Mouse (Mus musculus): ENCODE results near the gene Fmo2.

DNA sequence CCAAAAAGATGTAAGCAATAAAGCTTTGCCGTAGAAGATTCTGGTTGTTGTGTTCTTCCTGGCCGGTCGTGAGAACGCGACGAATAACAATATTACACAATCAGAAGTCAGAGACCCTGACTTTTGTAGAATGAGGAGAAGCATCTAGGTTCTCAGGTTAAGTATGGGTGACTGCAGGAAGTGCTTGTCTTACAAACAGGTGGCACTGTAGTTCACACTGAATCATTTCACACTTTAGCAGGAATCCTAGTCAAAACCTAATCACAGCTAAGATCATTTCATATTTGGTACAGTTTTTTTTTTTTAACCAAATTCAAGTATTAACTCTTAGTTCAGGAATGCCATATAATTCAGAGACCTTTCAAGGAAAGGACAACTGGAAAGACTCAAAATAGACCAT is 51.0 kb downstream of the Fmo2 start:
- TF ChIP-seq CTCF (IDR thresholded peaks at IDR 0.05; ENCODE audit: low read depth, low read length), result no peak
- no peak for TF ChIP-seq POLR2AphosphoS5 (IDR thresholded peaks at IDR 0.05; ENCODE audit: insufficient replicate concordance, low read depth, low read length)

Data from G1E (cell line).